Mouse (Mus musculus): ENCODE measurements around the gene 2510009E07Rik.

GRCm38 (mm10) chr16:21650289-21650688 lies 44.2 kb downstream of the 2510009E07Rik start:
- TF ChIP-seq CTCF (IDR thresholded peaks at IDR 0.05; ENCODE audit: low read depth) (no peak), EP300 (IDR thresholded peaks at IDR 0.05; ENCODE audit: low read depth) (no peak)
